16 mouse cellular contexts compared by ENCODE assay signal in the genomic region with DNA sequence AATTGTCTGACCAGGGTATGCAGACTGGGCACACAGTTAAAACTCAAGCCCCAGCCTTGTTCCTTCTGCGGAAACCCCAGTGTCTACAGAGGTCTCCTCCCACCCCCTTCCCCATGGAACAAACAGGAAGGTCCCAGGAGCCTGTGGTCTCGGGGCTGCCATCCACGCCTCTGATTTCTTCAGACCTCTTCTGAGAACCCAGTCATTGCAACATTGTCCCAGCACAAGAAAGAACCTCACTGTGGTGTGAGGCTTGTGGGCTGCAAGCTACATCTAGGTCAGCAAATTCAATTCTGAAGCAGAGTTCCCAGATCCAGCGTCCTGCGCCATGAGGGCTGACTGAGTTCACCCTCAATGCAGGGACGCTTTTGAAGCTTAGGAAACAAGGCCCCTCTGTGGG.
DNase-seq lines count a peak whose midpoint lies in the region; ATAC-seq lines count a peak whose summit lies in the region.
"Had no signal": no experiment of that assay in that cellular context is flagged by ENCODE, and none has a peak within 500 bp of the region (broad histone marks: within the 10 kb centered on the region; RNA-seq: fewer than 3 reads in every experiment).

No protein-coding gene starts in this region.

- H3K36me3 ChIP-seq in liver, embryonic 16.5 days (ENCODE audit: control insufficient read depth, insufficient read depth) = no peaks in the 10 kb centered on the region
- H3K36me3 ChIP-seq in liver, embryonic 12.5 days = no peaks in the 10 kb centered on the region
- H3K36me3 ChIP-seq: embryonic facial prominence, embryonic 13.5 days; forebrain, embryonic 12.5 days; heart, embryonic 10.5 days had no signal

- no peak overlapping the region for H3K27ac ChIP-seq in liver, embryonic 16.5 days (ENCODE audit: low read length)
- H3K27ac ChIP-seq in liver, embryonic 12.5 days = no peak overlapping the region
- H3K27ac ChIP-seq: embryonic facial prominence, embryonic 13.5 days; forebrain, embryonic 12.5 days; gastrocnemius, adult 2 months; heart, embryonic 10.5 days had no signal

- no peak overlapping the region for H3K4me3 ChIP-seq in liver, embryonic 16.5 days (ENCODE audit: low read depth, low read length)
- no peak overlapping the region for H3K4me3 ChIP-seq in liver, embryonic 12.5 days
- H3K4me3 ChIP-seq: embryonic facial prominence, embryonic 13.5 days; forebrain, embryonic 12.5 days; gastrocnemius, adult 2 months; heart, embryonic 10.5 days; megakaryocyte, embryonic 14.5 days had no signal

- peak; percentile 22 for DNase-seq in c-Kit-positive CD71-negative TER-119-negative erythroid progenitor cells, embryonic 14.5 days (ENCODE audit: low read depth)
- DNase-seq in lung, postnatal 14 days = peak; percentile 44
- DNase-seq in skeletal muscle tissue, adult 2 months (ENCODE audit: low read depth, low spot score) = peak; percentile 25
- DNase-seq in yolk sac, embryonic 10.5 days (ENCODE audit: low spot score) = no peak
- DNase-seq in kidney, adult 8-10 months = no peak
- DNase-seq: cerebellum, adult 11-12 months; gastrocnemius, adult 2 months; right cerebral cortex, postnatal 25 days; thymus, postnatal 14 days had no signal

- no peaks in the 10 kb centered on the region for H3K9me3 ChIP-seq in liver, embryonic 16.5 days (replicated peaks; ENCODE audit: control insufficient read depth, low read length)
- H3K9me3 ChIP-seq in liver, embryonic 12.5 days (replicated peaks) = no peaks in the 10 kb centered on the region
- H3K9me3 ChIP-seq: embryonic facial prominence, embryonic 13.5 days; heart, embryonic 10.5 days had no signal

- no peaks in the 10 kb centered on the region for H3K4me1 ChIP-seq in liver, embryonic 16.5 days (ENCODE audit: control insufficient read depth, low read depth, low read length)
- H3K4me1 ChIP-seq in liver, embryonic 12.5 days = no peaks in the 10 kb centered on the region
- H3K4me1 ChIP-seq: embryonic facial prominence, embryonic 13.5 days; forebrain, embryonic 12.5 days; heart, embryonic 10.5 days; megakaryocyte, embryonic 14.5 days had no signal

- H3K4me2 ChIP-seq in liver, embryonic 16.5 days (ENCODE audit: low read depth, low read length) = no peak overlapping the region
- no peak overlapping the region for H3K4me2 ChIP-seq in liver, embryonic 12.5 days
- H3K4me2 ChIP-seq: embryonic facial prominence, embryonic 13.5 days; forebrain, embryonic 12.5 days had no signal

- H3K27me3 ChIP-seq in liver, embryonic 16.5 days (ENCODE audit: control insufficient read depth, insufficient read depth, low read depth, low read length) = no peaks in the 10 kb centered on the region
- no peaks in the 10 kb centered on the region for H3K27me3 ChIP-seq in liver, embryonic 12.5 days (replicated peaks)
- H3K27me3 ChIP-seq: embryonic facial prominence, embryonic 13.5 days; forebrain, embryonic 12.5 days; Patski had no signal

- WGBS in liver, embryonic 16.5 days (ENCODE audit: insufficient replicate concordance) = 52% methylated on average over 6 of the region's 6 CpGs
- WGBS in liver, embryonic 12.5 days (ENCODE audit: insufficient replicate concordance) = 53% methylated on average over 6 of the region's 6 CpGs

- no peak overlapping the region for H3K9ac ChIP-seq in liver, embryonic 16.5 days (ENCODE audit: low read depth, low read length)
- H3K9ac ChIP-seq in liver, embryonic 12.5 days = no peak overlapping the region
- H3K9ac ChIP-seq: embryonic facial prominence, embryonic 13.5 days; forebrain, embryonic 12.5 days had no signal

- ATAC-seq in liver, embryonic 16.5 days (ENCODE audit: low read depth) = peak; percentile 16; the same call in 1 of the 2 replicates
- no peak for ATAC-seq in liver, embryonic 12.5 days
- ATAC-seq: Patski had no signal

Comparison
In these comparisons a context has a peak if more than half of its experiments do, and no peak if none do; other contexts are left out.
1. DNase-seq: peak in c-Kit-positive CD71-negative TER-119-negative erythroid progenitor cells, embryonic 14.5 days (single experiment), lung, postnatal 14 days (single experiment) and skeletal muscle tissue, adult 2 months (single experiment); none in yolk sac, embryonic 10.5 days (single experiment) and kidney, adult 8-10 months (0 of 2).